In the genomic region with DNA sequence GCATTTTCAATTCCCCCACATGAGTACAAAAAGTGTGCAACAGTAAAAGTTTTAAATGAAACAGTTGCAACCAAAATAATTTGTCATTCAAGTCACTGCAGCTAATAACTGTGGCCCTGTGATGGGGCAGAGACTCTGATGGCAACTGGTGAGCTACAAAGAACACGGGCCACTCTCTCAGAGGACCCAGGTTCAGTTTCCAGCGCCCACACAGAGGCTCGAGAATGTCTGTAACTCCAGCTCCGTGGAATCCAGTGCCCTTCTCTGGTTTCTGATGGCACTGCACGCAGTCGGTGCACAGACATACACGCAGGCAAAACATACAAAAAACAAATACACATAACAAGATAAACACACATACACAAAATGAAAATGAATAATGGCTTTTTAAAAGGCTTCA, we compare ENCODE assay signal across 26 mouse cellular contexts. TPM values are rescaled to one million over a fixed set of nuclear protein-coding genes. Genes with fewer than 3 reads are reported as not detected.
"Had no signal": no experiment of that assay in that cellular context is flagged by ENCODE, and none has a peak within 500 bp of the region (broad histone marks: within the 10 kb centered on the region; RNA-seq: fewer than 3 reads in every experiment).

No protein-coding gene starts in this region.

- H3K9ac ChIP-seq: heart, embryonic 13.5 days; heart, embryonic 15.5 days; hindbrain, embryonic 13.5 days; intestine, embryonic 15.5 days; limb, embryonic 13.5 days; limb, embryonic 15.5 days; liver, embryonic 12.5 days; liver, embryonic 14.5 days had no signal

- H3K36me3 ChIP-seq: heart, embryonic 13.5 days; heart, embryonic 15.5 days; hindbrain, embryonic 13.5 days; intestine, embryonic 15.5 days; limb, embryonic 13.5 days; limb, embryonic 15.5 days; liver, embryonic 12.5 days had no signal

- H3K4me1 ChIP-seq: intestine, embryonic 15.5 days; limb, embryonic 15.5 days; liver, embryonic 12.5 days had no signal

- H3K9me3 ChIP-seq: heart, embryonic 15.5 days; hindbrain, embryonic 13.5 days; intestine, embryonic 15.5 days; limb, embryonic 13.5 days; limb, embryonic 15.5 days; liver, embryonic 12.5 days had no signal

- H3K27me3 ChIP-seq: heart, embryonic 13.5 days; heart, embryonic 15.5 days; intestine, embryonic 15.5 days; limb, embryonic 13.5 days; limb, embryonic 15.5 days had no signal

- ATAC-seq: hindbrain, embryonic 16.5 days; inflammation-experienced regulatory T-cells, adult 6 months; intestine, embryonic 15.5 days; intestine, postnatal 0 days; liver, embryonic 12.5 days had no signal

- H3K4me3 ChIP-seq: gastrocnemius, adult 2 months; heart, adult 2 months; heart, embryonic 13.5 days; heart, embryonic 15.5 days; hindbrain, embryonic 13.5 days; intestine, embryonic 15.5 days; layer of hippocampus, adult 2 months; left cerebral cortex, adult 2 months; limb, embryonic 13.5 days; limb, embryonic 15.5 days; liver, embryonic 12.5 days had no signal

- H3K4me2 ChIP-seq: heart, embryonic 13.5 days; heart, embryonic 15.5 days; hindbrain, embryonic 13.5 days; intestine, embryonic 15.5 days; limb, embryonic 13.5 days; limb, embryonic 15.5 days; liver, embryonic 12.5 days had no signal

- DNase-seq: gastrocnemius, adult 2 months; gastrocnemius, postnatal 10 days; gastrocnemius, postnatal 25 days; heart, adult 2 months; heart, postnatal 14 days; heart, postnatal 4 days; kidney, adult 18-20 months; kidney, adult 8-10 months; kidney, postnatal 10 days; kidney, postnatal 25 days; kidney, postnatal 4 days; lung, adult 18-20 months had no signal

- H3K27ac ChIP-seq: gastrocnemius, adult 2 months; heart, adult 2 months; heart, embryonic 13.5 days; heart, embryonic 15.5 days; hindbrain, embryonic 13.5 days; intestine, embryonic 15.5 days; layer of hippocampus, adult 2 months; left cerebral cortex, adult 2 months; limb, embryonic 13.5 days; limb, embryonic 15.5 days; liver, embryonic 12.5 days; liver, embryonic 14.5 days had no signal

RNA-seq across cellular contexts. Expression of gene Scrn1, which starts 8.6 kb away (rescaled TPM):
- polyA plus RNA-seq: liver, adult 2 months had no signal

RNA-seq across cellular contexts. Expression of gene Fkbp14, which starts 39.4 kb away (rescaled TPM):
- polyA plus RNA-seq: inflammation-experienced regulatory T-cells, adult 6 months had no signal
